In the genomic region with DNA sequence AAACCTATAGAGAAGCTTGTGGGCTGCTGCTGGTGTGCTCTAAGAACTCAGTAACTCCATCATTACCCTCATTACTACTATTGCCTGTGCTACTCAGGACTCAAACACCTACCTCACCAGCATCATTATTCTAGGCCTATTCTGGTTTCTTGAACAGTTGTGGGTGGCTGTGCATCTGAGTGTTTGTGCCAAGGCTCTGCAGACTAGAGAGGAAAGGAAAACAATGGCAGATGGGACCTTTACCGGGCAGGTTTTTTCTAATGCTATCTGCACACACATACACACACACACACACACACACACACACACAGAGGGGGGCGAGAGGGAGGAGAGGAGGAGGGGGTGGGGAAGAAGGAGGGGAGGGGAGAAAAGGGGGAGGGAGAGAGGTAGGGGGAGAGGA, we compare ENCODE assay signal across 24 mouse cellular contexts.
A peak's percentile ranks its signal among the peaks of the same experiment; 100 is the strongest.
DNase-seq lines count a peak whose midpoint lies in the region; ATAC-seq lines count a peak whose summit lies in the region.
"Had no signal": no experiment of that assay in that cellular context is flagged by ENCODE, and none has a peak within 500 bp of the region (broad histone marks: within the 10 kb centered on the region; RNA-seq: fewer than 3 reads in every experiment).

No protein-coding gene starts in this region.

- DNase-seq in cerebellum, adult 11-12 months: peak; percentile 43
- no peak for DNase-seq in frontal cortex, postnatal 10 days (ENCODE audit: low spot score in 2 of 2)
- DNase-seq in layer of hippocampus, adult 9-11 months: peak; percentile 51
- no peak for DNase-seq in layer of hippocampus, postnatal 10 days (ENCODE audit: low spot score in 2 of 2)
- DNase-seq in brain, adult 2 months (ENCODE audit: low read depth, low spot score): peak; percentile 82
- DNase-seq in urinary bladder, postnatal 25 days (ENCODE audit: low spot score): no peak
- DNase-seq: adrenal gland, adult 8-10 months; embryo, embryonic 11 days; gastrocnemius, postnatal 10 days; heart, postnatal 10 days; kidney, adult 9 months; kidney, postnatal 10 days; left cerebral cortex, postnatal 4 days; liver, postnatal 0 days; lung, postnatal 36 days; thymus, adult 2 months; thymus, postnatal 36 days had no signal

- no peak for ATAC-seq in cerebellum, adult (ENCODE audit: insufficient number of reproducible peaks, low FRiP score, low TSS enrichment)
- ATAC-seq in frontal cortex, adult (ENCODE audit: low TSS enrichment): peak; percentile 73
- ATAC-seq: activated CD4-positive, CD25-positive, alpha-beta regulatory T cell, adult 4 months; forebrain, embryonic 14.5 days; intestine, postnatal 0 days; liver, embryonic 12.5 days; liver, postnatal 0 days; midbrain, embryonic 16.5 days had no signal

Comparison
In these comparisons a context has a peak if more than half of its experiments do, and no peak if none do; other contexts are left out.
1. DNase-seq: peak in cerebellum, adult 11-12 months (single experiment), layer of hippocampus, adult 9-11 months (single experiment) and brain, adult 2 months (single experiment); none in frontal cortex, postnatal 10 days (0 of 2), layer of hippocampus, postnatal 10 days (0 of 2) and urinary bladder, postnatal 25 days (single experiment).